Mouse (Mus musculus): Measurements from ENCODE around the gene Il24. TPM values are rescaled to one million over a fixed set of nuclear protein-coding genes. Genes with fewer than 3 reads are reported as not detected.

Il24 gene
- polyA plus RNA-seq, 1 experiment from 2014 or later = not detected

GRCm38 (mm10) chr1:130875139-130875538, 12.1 kb downstream of the Il24 start:
- Histone ChIP-seq H3K27ac (replicated peaks in 1 of 2; ENCODE audit: control insufficient read depth in 1 of 2, insufficient read depth in 1 of 2, low read depth in 2 of 2, low read length in 2 of 2) (no peak overlapping the region), H3K9ac (ENCODE audit: low read length) (no peak overlapping the region), H3K4me2 (ENCODE audit: low read length) (no peak overlapping the region), H3K9me3 (ENCODE audit: control insufficient read depth, low read length) (no peaks in the 10 kb centered on the region), H3K4me1 (ENCODE audit: control insufficient read depth in 2 of 2, insufficient read depth in 2 of 2, low read length in 2 of 2) (peaks cover 2 to 7% of the 10 kb centered on the region in 2 experiments; a peak in 3 of 4 replicates), H3K27me3 (ENCODE audit: control insufficient read depth, insufficient read depth, low read length) (peaks cover 22% of the 10 kb centered on the region), H3K4me3 (ENCODE audit: control insufficient read depth in 1 of 2, insufficient read depth in 1 of 2, low read depth in 1 of 2, low read length in 2 of 2) (no peak overlapping the region), H3K36me3 (ENCODE audit: control insufficient read depth, insufficient read depth, low read length) (no peaks in the 10 kb centered on the region)
- no peak for ATAC-seq (ENCODE audit: insufficient number of reproducible peaks, insufficient read depth, low FRiP score, low read depth)
- WGBS = 30% methylated on average over 3 of the region's 3 CpGs

DNA sequence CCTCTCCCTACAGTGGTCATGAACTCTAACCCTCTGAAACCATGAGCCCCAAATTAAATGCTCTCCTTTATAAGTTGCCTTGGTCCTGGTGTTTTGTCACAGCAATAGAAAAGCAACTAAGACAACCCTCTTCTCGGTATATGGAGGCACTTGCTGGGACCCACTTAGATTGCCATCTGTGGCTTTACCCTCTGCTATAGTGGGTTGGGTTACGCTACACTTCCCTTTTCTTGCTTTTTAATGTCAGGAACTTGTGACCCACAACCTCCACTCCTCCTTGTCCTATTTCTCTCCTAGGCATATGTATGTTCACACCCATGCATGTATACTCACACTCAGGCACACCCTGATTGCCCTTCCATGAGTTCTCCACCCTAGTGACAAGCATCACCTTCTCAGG, 14.3 kb downstream of the Il24 start:
- WGBS = 84% methylated on average over 2 of the region's 2 CpGs
- Histone ChIP-seq H3K4me3 (ENCODE audit: control insufficient read depth in 1 of 2, insufficient read depth in 1 of 2, low read depth in 1 of 2, low read length in 2 of 2) (no peak overlapping the region), H3K9ac (ENCODE audit: low read length) (no peak overlapping the region), H3K27ac (replicated peaks in 1 of 2; ENCODE audit: control insufficient read depth in 1 of 2, insufficient read depth in 1 of 2, low read depth in 2 of 2, low read length in 2 of 2) (no peak overlapping the region), H3K9me3 (ENCODE audit: control insufficient read depth, low read length) (no peaks in the 10 kb centered on the region), H3K36me3 (ENCODE audit: control insufficient read depth, insufficient read depth, low read length) (no peaks in the 10 kb centered on the region), H3K27me3 (ENCODE audit: control insufficient read depth, insufficient read depth, low read length) (peaks cover 9% of the 10 kb centered on the region), H3K4me1 (ENCODE audit: control insufficient read depth in 2 of 2, insufficient read depth in 2 of 2, low read length in 2 of 2) (peaks cover under 1 to 2% of the 10 kb centered on the region in 2 experiments; a peak in 3 of 4 replicates), H3K4me2 (ENCODE audit: low read length) (no peak overlapping the region)
- no peak for ATAC-seq (ENCODE audit: insufficient number of reproducible peaks, insufficient read depth, low FRiP score, low read depth)

GRCm38 (mm10) chr1:130865541-130866221, 21.6 kb downstream of the Il24 start, which contains the start of gene Fcmr:
Gene Fcmr (plus strand): TSS chr1:130865669.
- H3K27me3 ChIP-seq (ENCODE audit: control insufficient read depth, insufficient read depth, low read length) = no peaks in the 10 kb centered on the region
- H3K9ac ChIP-seq (ENCODE audit: low read length) = no peak within 1 kb of the TSS
- no peaks in the 10 kb centered on the region for H3K9me3 ChIP-seq (ENCODE audit: control insufficient read depth, low read length)
- no peak for ATAC-seq (ENCODE audit: insufficient number of reproducible peaks, insufficient read depth, low FRiP score, low read depth)
- H3K4me3 ChIP-seq (ENCODE audit: control insufficient read depth in 1 of 2, insufficient read depth in 1 of 2, low read depth in 1 of 2, low read length in 2 of 2) = no peak within 1 kb of the TSS
- no peak within 1 kb of the TSS for H3K27ac ChIP-seq (replicated peaks in 1 of 2; ENCODE audit: control insufficient read depth in 1 of 2, insufficient read depth in 1 of 2, low read depth in 2 of 2, low read length in 2 of 2)
- no peaks in the 10 kb centered on the region for H3K36me3 ChIP-seq (ENCODE audit: control insufficient read depth, insufficient read depth, low read length)
- no peaks in the 10 kb centered on the region for H3K4me1 ChIP-seq (ENCODE audit: control insufficient read depth in 2 of 2, insufficient read depth in 2 of 2, low read length in 2 of 2)
- WGBS = 73% methylated on average over 7 of the region's 7 CpGs
- H3K4me2 ChIP-seq (ENCODE audit: low read length) = no peak within 1 kb of the TSS

GRCm38 (mm10) chr1:130864741-130865140, 22.5 kb downstream of the Il24 start:
- Histone ChIP-seq H3K27ac (replicated peaks in 1 of 2; ENCODE audit: control insufficient read depth in 1 of 2, insufficient read depth in 1 of 2, low read depth in 2 of 2, low read length in 2 of 2) (no peak overlapping the region), H3K4me2 (ENCODE audit: low read length) (no peak overlapping the region), H3K9ac (ENCODE audit: low read length) (no peak overlapping the region), H3K36me3 (ENCODE audit: control insufficient read depth, insufficient read depth, low read length) (no peaks in the 10 kb centered on the region), H3K27me3 (ENCODE audit: control insufficient read depth, insufficient read depth, low read length) (no peaks in the 10 kb centered on the region), H3K4me1 (ENCODE audit: control insufficient read depth in 2 of 2, insufficient read depth in 2 of 2, low read length in 2 of 2) (no peaks in the 10 kb centered on the region), H3K4me3 (ENCODE audit: control insufficient read depth in 1 of 2, insufficient read depth in 1 of 2, low read depth in 1 of 2, low read length in 2 of 2) (no peak overlapping the region), H3K9me3 (ENCODE audit: control insufficient read depth, low read length) (no peaks in the 10 kb centered on the region)
- ATAC-seq (ENCODE audit: insufficient number of reproducible peaks, insufficient read depth, low FRiP score, low read depth) = no peak
- 86% methylated on average over 5 of the region's 5 CpGs for WGBS

- 70% methylated on average over 4 of the region's 4 CpGs for WGBS
- Histone ChIP-seq H3K27ac (replicated peaks in 1 of 2; ENCODE audit: control insufficient read depth in 1 of 2, insufficient read depth in 1 of 2, low read depth in 2 of 2, low read length in 2 of 2) (no peak overlapping the region), H3K9ac (ENCODE audit: low read length) (no peak overlapping the region), H3K9me3 (ENCODE audit: control insufficient read depth, low read length) (no peaks in the 10 kb centered on the region), H3K36me3 (ENCODE audit: control insufficient read depth, insufficient read depth, low read length) (no peaks in the 10 kb centered on the region), H3K4me2 (ENCODE audit: low read length) (no peak overlapping the region), H3K4me1 (ENCODE audit: control insufficient read depth in 2 of 2, insufficient read depth in 2 of 2, low read length in 2 of 2) (no peaks in the 10 kb centered on the region), H3K4me3 (ENCODE audit: control insufficient read depth in 1 of 2, insufficient read depth in 1 of 2, low read depth in 1 of 2, low read length in 2 of 2) (no peak overlapping the region), H3K27me3 (ENCODE audit: control insufficient read depth, insufficient read depth, low read length) (no peaks in the 10 kb centered on the region)
- ATAC-seq (ENCODE audit: insufficient number of reproducible peaks, insufficient read depth, low FRiP score, low read depth) = no peak
Measured at GRCm38 (mm10) chr1:130864238-130864637, 23.0 kb downstream of the Il24 start.

DNA sequence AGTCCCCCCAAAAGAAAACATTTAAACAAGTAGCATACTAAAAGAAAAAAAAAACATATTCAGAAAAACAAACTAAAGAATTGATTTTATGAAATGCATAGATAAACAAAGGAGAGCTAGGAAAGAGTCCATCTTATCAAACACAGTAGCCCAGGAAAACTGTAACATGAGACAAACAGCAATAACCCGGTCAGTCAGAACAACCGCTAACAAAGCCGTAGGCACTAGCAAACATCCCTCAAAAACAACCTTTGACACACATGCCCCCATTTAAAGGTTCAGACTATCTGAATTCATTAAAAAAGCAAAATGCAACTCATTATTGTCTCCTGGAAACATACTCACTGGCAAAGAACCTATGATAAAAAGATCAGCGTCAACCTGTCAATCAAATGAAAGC, 29.8 kb downstream of the Il24 start:
- no peaks in the 10 kb centered on the region for H3K4me1 ChIP-seq (ENCODE audit: control insufficient read depth in 2 of 2, insufficient read depth in 2 of 2, low read length in 2 of 2)
- ATAC-seq (ENCODE audit: insufficient number of reproducible peaks, insufficient read depth, low FRiP score, low read depth) = no peak
- H3K9me3 ChIP-seq (ENCODE audit: control insufficient read depth, low read length) = no peaks in the 10 kb centered on the region
- no peaks in the 10 kb centered on the region for H3K27me3 ChIP-seq (ENCODE audit: control insufficient read depth, insufficient read depth, low read length)
- 83% methylated on average over 4 of the region's 4 CpGs for WGBS
- no peak overlapping the region for H3K9ac ChIP-seq (ENCODE audit: low read length)
- no peak overlapping the region for H3K4me2 ChIP-seq (ENCODE audit: low read length)
- no peak overlapping the region for H3K27ac ChIP-seq (replicated peaks in 1 of 2; ENCODE audit: control insufficient read depth in 1 of 2, insufficient read depth in 1 of 2, low read depth in 2 of 2, low read length in 2 of 2)
- H3K36me3 ChIP-seq (ENCODE audit: control insufficient read depth, insufficient read depth, low read length) = no peaks in the 10 kb centered on the region
- H3K4me3 ChIP-seq (ENCODE audit: control insufficient read depth in 1 of 2, insufficient read depth in 1 of 2, low read depth in 1 of 2, low read length in 2 of 2) = no peak overlapping the region

- H3K4me2 ChIP-seq (ENCODE audit: low read length) = no peak overlapping the region
- ATAC-seq (ENCODE audit: insufficient number of reproducible peaks, insufficient read depth, low FRiP score, low read depth) = no peak
- H3K9ac ChIP-seq (ENCODE audit: low read length) = no peak overlapping the region
- H3K4me1 ChIP-seq (ENCODE audit: control insufficient read depth in 2 of 2, insufficient read depth in 2 of 2, low read length in 2 of 2) = no peaks in the 10 kb centered on the region
- H3K36me3 ChIP-seq (ENCODE audit: control insufficient read depth, insufficient read depth, low read length) = no peaks in the 10 kb centered on the region
- 75% methylated on average over 2 of the region's 2 CpGs for WGBS
- no peak overlapping the region for H3K4me3 ChIP-seq (ENCODE audit: control insufficient read depth in 1 of 2, insufficient read depth in 1 of 2, low read depth in 1 of 2, low read length in 2 of 2)
- no peak overlapping the region for H3K27ac ChIP-seq (replicated peaks in 1 of 2; ENCODE audit: control insufficient read depth in 1 of 2, insufficient read depth in 1 of 2, low read depth in 2 of 2, low read length in 2 of 2)
- no peaks in the 10 kb centered on the region for H3K27me3 ChIP-seq (ENCODE audit: control insufficient read depth, insufficient read depth, low read length)
- no peaks in the 10 kb centered on the region for H3K9me3 ChIP-seq (ENCODE audit: control insufficient read depth, low read length)
Measured at GRCm38 (mm10) chr1:130855723-130856122, 31.5 kb downstream of the Il24 start.

GRCm38 (mm10) chr1:130854819-130855218, 32.4 kb downstream of the Il24 start:
- Histone ChIP-seq H3K36me3 (ENCODE audit: control insufficient read depth, insufficient read depth, low read length) (no peaks in the 10 kb centered on the region), H3K9me3 (ENCODE audit: control insufficient read depth, low read length) (no peaks in the 10 kb centered on the region), H3K27ac (replicated peaks in 1 of 2; ENCODE audit: control insufficient read depth in 1 of 2, insufficient read depth in 1 of 2, low read depth in 2 of 2, low read length in 2 of 2) (no peak overlapping the region), H3K4me3 (ENCODE audit: control insufficient read depth in 1 of 2, insufficient read depth in 1 of 2, low read depth in 1 of 2, low read length in 2 of 2) (no peak overlapping the region), H3K4me1 (ENCODE audit: control insufficient read depth in 2 of 2, insufficient read depth in 2 of 2, low read length in 2 of 2) (no peaks in the 10 kb centered on the region), H3K4me2 (ENCODE audit: low read length) (no peak overlapping the region), H3K9ac (ENCODE audit: low read length) (no peak overlapping the region), H3K27me3 (ENCODE audit: control insufficient read depth, insufficient read depth, low read length) (no peaks in the 10 kb centered on the region)
- 82% methylated on average over 9 of the region's 9 CpGs for WGBS
- no peak for ATAC-seq (ENCODE audit: insufficient number of reproducible peaks, insufficient read depth, low FRiP score, low read depth)

Measured in heart, embryonic 14.5 days (tissue).